Mouse (Mus musculus): ENCODE data around the gene Nemf.
"Not testable (repeated sequence)": the region's sequence is repeated elsewhere in the genome, so short reads cannot be mapped to it uniquely, and the experiment has no call there.

The Nemf gene

GRCm38 (mm10) chr12:69372731-69373331 is 15.9 kb upstream of the Nemf start:
- peak; percentile 18 for DNase-seq

DNA sequence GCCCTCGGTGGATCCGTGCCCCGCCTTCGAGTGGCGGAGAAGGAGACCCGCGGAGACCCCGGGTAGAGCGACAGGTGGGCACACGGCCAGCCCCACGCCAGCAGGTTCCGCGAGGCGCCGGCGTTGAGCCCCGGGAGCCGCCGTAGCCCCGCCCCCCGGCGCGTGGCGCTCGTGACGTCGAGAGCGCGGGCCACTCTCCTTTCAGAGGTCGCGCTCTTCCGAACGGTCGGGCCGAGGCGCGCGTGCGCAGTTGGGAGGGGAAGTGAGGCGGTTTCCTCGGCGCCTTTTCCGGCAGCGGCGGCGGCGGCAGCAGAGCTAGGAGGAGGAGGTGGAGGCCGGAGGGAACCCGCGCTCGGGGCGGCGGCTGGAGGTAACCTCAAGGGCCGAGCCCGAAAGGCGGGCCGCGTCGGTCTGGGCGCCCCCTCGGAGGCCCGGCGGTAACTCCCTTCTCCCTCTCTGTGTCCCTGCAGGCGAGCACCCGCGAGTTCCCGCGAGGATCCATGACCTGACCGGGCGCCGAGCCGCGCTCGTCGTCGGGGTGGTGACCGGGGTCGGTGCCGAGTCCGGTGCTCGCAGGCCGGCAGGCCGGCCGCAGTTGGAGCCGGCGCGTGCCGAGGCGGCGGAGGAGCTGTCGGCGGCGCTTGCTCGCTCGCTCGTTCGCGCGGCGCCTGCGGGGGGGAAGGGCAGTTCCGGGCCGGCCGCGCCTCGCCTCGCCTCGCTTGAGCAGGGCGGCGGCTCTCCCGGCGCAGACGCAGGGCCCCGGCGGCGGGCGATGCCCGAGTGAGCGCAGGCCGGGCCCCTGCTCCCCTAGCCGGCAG is 15.1 kb upstream of the Nemf start, which contains the start of the genes Arf6 and Gm9887:
Arf6 (plus strand) TSS at position 297 of the 818 bp plus-strand sequence.
Gm9887 (minus strand) TSS at position 605 of the 818 bp plus-strand sequence.
- peak; percentile 99 for DNase-seq

GRCm38 (mm10) chr12:69371421-69371853 is 14.5 kb upstream of the Nemf start:
- DNase-seq = no peak

DNA sequence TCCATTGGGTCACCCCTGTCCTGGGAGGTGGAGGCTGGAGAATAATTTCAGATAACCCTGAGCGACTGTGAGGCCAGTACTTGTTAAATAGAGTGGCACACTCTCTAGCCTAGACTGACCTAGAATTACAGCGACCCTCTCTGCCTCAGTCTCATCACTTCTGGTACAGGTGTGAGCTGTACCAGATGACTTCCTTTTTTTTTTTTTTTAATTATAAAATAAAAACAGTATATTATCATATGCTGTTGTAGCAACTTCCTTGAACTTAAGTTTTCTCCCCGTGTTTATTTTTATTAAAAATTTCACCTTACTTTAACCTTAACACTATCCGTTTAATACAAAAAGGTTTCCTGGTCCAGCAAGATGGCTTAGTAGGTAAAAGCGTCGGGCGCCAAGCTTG is 14.0 kb upstream of the Nemf start:
- DNase-seq = no peak

DNA sequence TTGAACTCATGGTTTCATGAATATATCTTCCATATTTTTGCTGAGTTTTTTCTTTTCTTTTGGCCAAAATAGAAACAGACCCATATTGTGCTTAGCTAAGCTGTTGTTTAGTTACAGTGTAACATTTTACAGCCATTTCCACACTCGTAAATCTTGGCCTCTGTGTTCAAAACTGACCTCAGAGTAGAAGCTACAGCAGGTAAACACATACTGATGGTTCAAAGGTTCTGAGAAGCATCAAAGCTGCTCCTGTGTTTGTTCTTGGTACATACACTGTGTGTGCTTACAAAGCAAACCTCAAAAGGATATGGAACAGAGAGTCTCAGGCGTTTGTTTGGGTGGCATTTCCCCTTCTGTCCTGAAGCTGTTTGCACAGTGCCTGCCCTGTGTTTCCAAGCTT is 10.6 kb upstream of the Nemf start:
- DNase-seq = no peak

DNA sequence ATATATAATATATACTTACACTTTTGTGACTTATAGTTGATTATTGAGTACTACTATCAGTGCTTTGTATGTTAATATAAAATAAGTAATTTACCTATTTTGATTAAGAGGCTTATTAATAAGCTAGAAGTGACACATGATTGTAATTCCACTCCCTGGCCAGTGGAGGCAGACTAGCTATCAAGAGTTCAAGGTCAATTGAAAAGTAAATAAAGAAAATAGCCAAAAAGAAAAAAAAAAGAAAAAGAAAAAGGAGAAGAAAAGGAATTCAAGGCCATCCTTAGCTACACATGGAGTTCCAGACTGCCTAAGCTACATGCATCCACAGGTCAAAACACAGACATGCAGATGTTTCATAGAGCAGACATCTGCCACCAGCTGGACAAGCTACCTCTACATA is 9.5 kb upstream of the Nemf start:
- DNase-seq = no peak

DNA sequence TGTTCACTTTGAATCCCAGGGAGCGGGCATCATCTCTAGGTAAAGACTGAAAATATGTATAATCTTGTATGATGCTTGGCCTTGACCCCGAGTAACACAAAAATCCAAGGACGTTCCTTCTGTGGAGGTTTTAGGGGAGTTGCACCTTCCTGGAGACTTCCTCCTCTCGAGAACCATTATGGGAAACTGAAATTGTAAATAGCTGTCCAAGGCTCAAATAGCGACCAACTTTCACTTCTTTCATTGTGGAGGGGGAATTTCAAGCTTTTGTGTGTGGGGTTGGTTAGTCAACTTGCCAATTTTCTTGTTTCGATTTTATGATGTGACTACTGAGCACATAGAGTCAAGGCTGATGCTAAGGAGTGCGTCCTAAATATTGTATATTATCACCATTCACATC is 8.8 kb upstream of the Nemf start:
- no peak for DNase-seq

DNA sequence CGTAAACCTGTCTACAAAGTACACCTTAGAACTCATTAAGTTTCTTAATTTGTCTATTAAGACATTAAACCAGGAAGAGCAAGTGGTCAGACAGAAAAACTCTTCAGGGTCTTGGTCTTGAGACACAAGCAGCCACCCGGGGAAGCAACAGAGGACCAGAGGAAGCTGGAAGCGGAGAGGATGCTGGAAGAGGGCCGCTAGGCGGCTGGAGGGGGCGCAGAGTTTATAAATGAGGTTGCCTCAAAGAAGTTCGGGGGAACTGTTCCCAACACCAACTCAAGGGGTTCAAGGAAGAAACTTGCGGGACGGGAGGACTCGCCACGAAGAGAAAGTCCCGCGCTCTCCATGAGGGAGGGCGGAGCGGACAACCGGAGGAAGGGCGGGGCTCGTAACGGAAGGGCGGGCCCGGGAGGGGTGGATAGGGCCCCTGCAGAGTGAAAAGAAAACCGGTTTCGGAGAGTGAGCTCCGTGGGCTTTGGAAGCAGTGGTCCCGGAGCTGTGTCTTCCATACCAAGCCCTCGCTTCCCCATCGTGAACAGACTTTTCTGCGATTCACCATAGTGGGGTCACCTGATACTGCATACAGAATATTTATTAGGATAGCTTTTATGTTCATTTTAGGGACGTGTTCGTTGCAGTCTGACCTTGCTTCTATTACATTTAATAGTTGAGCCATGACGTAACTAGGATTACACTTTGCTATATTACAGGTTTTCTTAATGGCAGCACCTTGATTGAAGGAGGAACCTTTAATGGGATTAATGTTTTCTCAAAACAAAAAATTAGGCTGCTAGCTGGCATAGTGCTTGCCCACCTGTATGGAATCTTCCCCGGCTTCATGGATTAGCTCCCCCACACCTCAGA is 7.2 kb upstream of the Nemf start:
- peak; percentile 48 for DNase-seq

GRCm38 (mm10) chr12:69363110-69363509 is 6.1 kb upstream of the Nemf start:
- DNase-seq = not testable (repeated sequence)

GRCm38 (mm10) chr12:69362388-69362787 is 5.4 kb upstream of the Nemf start:
- no peak for DNase-seq

- DNase-seq = no peak
These were observed 5.0 kb upstream of the Nemf start for GRCm38 (mm10) chr12:69361919-69362318.

- DNase-seq = peak; percentile 98
These were observed 4.3 kb upstream of the Nemf start for GRCm38 (mm10) chr12:69360997-69361899.

GRCm38 (mm10) chr12:69360655-69360996 is 3.7 kb upstream of the Nemf start:
- no peak for DNase-seq

DNA sequence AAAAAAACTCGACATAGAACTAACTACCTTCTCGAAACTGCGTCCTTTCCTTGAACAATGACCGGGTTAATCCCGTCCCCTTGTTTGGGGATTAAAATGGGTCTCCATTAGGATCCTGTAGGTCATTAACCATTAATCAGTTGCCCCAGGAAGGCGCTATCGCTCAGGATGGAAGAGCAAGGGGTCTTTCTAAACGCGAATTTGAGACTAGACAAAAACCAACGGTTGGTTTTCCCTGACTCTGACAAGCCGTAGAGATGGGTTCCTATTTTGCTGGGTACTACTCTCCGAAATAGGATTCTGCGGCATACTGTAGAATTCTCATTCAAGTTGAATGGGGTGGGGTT is 308 bp upstream of the Nemf start:
- no peak for DNase-seq

GRCm38 (mm10) chr12:69351685-69352084 is 5.3 kb downstream of the Nemf start:
- no peak for DNase-seq

GRCm38 (mm10) chr12:69349928-69350327 is 7.0 kb downstream of the Nemf start:
- DNase-seq = no peak

DNA sequence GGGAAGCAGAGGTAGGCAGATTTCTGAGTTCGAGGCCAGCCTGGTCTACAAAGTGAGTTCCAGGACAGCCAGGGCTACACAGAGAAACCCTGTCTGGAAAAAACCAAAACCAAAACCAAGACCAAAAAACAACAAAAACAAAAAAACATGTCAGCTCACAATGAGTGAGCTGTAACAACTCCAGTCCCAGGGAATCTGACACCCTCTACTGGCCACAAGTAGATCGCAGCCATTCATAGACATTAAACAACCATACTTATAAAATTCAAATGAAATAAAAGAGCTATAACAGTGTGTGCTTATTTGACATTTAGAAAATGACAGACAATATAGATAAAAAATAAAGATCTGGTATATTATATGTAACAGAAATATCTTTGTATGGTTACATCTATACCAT is 23.4 kb downstream of the Nemf start:
- no peak for DNase-seq

GRCm38 (mm10) chr12:69332147-69332546 is 24.8 kb downstream of the Nemf start:
- DNase-seq = no peak

DNA sequence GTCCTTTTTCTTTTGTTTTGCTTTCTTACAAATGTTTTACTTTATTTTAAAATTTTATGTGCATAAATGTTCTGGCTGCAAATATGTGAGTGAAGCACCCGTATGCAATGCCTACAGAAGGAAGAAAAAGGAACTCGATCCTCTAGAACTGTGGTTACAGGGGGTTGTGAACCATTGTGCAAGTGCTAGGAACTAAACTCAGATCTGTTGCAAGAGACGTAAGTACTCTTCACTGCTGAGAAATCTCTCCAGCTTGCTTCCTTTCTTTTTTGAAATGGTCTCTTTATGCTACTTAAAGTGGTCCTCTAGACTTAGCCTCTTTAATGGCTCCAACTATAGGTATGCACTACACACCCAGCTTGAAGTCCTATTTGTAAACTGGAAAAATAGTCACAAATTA is 25.8 kb downstream of the Nemf start:
- no peak for DNase-seq

DNA sequence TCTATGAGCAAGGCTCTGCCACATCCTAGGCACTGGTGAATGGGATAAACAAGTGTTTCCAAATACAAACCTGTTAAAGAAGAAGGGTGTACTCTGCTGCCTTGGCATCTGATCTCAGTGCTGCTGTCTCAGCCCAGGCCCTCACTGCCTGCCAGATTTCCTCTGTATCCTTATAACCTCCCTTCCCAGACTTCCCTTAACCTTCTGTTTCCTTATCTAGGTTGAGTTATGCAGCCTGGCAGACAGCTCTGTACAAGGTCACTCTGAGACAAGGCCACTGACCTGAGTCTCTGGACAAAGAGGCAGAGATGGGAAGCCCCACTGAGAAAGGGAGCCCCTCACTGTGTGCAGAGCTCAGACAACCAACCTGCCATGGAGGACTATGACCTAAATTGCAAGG is 38.5 kb downstream of the Nemf start:
- no peak for DNase-seq

DNA sequence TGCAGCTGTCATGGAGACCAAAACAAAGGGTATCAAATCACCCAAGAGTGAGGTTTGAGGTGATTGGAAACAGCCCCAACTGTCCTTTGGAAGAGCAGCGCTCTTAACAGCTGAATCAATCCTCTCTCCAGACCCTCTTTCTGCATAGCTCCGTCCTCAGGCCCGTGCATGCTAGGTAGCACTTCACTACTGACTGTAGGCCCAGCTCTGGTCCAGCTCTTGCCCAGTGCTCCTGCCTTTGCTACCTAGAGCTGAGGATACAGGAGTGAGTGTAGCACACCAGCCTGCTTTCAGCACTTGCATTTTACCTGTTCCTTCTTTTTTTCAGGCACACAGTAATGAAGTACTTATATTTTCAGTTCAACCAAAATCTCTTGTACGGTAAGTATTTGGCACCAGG is 47.3 kb downstream of the Nemf start:
- no peak for DNase-seq

DNA sequence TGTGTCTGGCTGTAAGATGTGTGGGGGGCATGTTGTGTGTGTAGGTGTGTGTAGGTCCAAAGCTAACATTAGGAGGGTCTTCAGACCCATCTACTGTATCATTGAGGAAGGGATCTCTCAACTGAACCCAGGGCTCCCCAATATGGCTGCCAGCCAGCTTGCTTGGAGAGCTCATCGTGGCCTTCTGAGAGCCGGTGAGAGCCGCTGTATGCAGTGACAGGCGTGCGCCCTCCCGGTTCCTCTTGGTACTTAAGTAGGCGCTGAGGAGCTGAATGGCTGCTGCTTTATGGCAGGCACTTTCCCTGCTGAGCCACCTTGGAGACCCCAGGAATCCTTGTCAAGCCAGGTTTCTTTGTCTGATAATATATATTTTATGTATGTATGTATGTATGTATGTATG is 50.6 kb downstream of the Nemf start:
- DNase-seq = no peak

DNA sequence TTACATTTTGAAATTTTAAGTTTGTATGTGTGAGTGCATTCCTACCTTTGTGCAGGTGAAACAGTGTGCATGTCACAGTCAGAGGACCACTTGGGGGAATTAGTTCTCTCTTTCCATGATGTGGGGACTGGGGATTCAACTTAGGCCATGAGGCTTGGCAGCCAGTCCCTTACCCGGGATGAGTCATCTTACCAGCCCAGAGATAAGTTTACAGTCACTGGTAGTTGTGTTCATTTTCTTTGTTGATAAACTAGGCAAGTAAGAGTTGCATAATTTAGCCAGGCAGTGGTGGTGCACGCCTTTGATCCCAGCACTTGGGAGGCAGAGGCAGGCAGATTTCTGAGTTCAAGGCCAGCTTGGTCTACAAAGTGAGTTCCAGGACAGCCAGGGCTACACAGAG is 52.9 kb downstream of the Nemf start:
- no peak for DNase-seq
